ENCODE assay signal across 17 mouse cellular contexts in the genomic region with DNA sequence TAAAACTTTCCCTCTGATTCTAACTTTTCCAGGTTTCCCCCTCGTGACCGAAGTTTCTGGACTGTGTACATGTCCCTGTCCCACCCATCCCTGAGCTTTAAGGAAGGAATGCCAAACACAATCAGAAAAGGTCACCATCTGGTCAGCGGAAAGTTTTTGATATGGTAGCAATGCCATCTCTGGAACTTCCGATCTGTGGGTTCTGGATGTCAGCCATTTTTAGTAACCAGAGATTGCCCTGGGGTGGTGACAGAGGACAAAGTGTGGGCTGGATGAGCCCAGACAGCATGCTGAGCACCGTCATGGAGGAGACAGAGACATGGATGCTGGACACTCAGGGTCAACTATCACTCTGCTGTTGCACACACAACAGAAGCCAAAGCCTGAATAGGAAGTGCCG. TPM values are rescaled to one million over a fixed set of nuclear protein-coding genes. Genes with fewer than 3 reads are reported as not detected.
DNase-seq lines count a peak whose midpoint lies in the region; ATAC-seq and TF ChIP-seq lines count a peak whose summit lies in the region.
"Had no signal": no experiment of that assay in that cellular context is flagged by ENCODE, and none has a peak within 500 bp of the region (broad histone marks: within the 10 kb centered on the region; RNA-seq: fewer than 3 reads in every experiment).

No protein-coding gene starts in this region.

- no peaks in the 10 kb centered on the region for H3K9me3 ChIP-seq in heart, embryonic 11.5 days (replicated peaks; ENCODE audit: control insufficient read depth, low read length)
- no peaks in the 10 kb centered on the region for H3K9me3 ChIP-seq in MEL (replicated peaks; ENCODE audit: insufficient read depth, low read length)
- no peaks in the 10 kb centered on the region for H3K9me3 ChIP-seq in heart, embryonic 14.5 days (ENCODE audit: control insufficient read depth, low read length)
- H3K9me3 ChIP-seq in liver, embryonic 16.5 days (replicated peaks; ENCODE audit: control insufficient read depth, low read length), result no peaks in the 10 kb centered on the region
- H3K9me3 ChIP-seq: forebrain, embryonic 13.5 days; neural tube, embryonic 13.5 days had no signal

- no peaks in the 10 kb centered on the region for H3K36me3 ChIP-seq in heart, embryonic 11.5 days (ENCODE audit: control insufficient read depth, insufficient read depth, low read length)
- H3K36me3 ChIP-seq in MEL (ENCODE audit: control insufficient read depth in 1 of 2, insufficient read depth in 2 of 2, low read length in 2 of 2), result peaks cover 0 to 18% of the 10 kb centered on the region in 2 experiments; a peak in 2 of 4 replicates
- no peaks in the 10 kb centered on the region for H3K36me3 ChIP-seq in heart, embryonic 14.5 days (ENCODE audit: control insufficient read depth, insufficient read depth, low read length)
- no peaks in the 10 kb centered on the region for H3K36me3 ChIP-seq in liver, embryonic 16.5 days (ENCODE audit: control insufficient read depth, insufficient read depth)
- H3K36me3 ChIP-seq: neural tube, embryonic 13.5 days had no signal

- no peak for DNase-seq in heart, postnatal 25 days (ENCODE audit: low spot score)
- DNase-seq in MEL (ENCODE audit: low read depth, low spot score), result peak; percentile 51
- DNase-seq in right cerebral cortex, postnatal 25 days, result no peak
- DNase-seq in left cerebral cortex, postnatal 4 days, result no peak
- no peak for DNase-seq in urinary bladder, adult 2 months (ENCODE audit: low spot score)
- DNase-seq: cerebellum, postnatal 14 days; gastrocnemius, postnatal 36 days; kidney, adult 8-10 months; kidney, postnatal 4 days; right cerebral cortex, postnatal 14 days had no signal

- H3K27me3 ChIP-seq in heart, embryonic 11.5 days (ENCODE audit: control insufficient read depth, insufficient read depth, low read length), result no peaks in the 10 kb centered on the region
- no peaks in the 10 kb centered on the region for H3K27me3 ChIP-seq in MEL (ENCODE audit: control insufficient read depth in 1 of 2, insufficient read depth in 2 of 2, low read length in 2 of 2)
- H3K27me3 ChIP-seq in heart, embryonic 14.5 days (ENCODE audit: control insufficient read depth, insufficient read depth, low read length), result no peaks in the 10 kb centered on the region
- peaks cover 13% of the 10 kb centered on the region for H3K27me3 ChIP-seq in liver, embryonic 16.5 days (ENCODE audit: control insufficient read depth, insufficient read depth, low read depth, low read length)
- H3K27me3 ChIP-seq: forebrain, embryonic 13.5 days; neural tube, embryonic 13.5 days had no signal

- no peak overlapping the region for H3K9ac ChIP-seq in heart, embryonic 11.5 days (ENCODE audit: low read depth, low read length)
- H3K9ac ChIP-seq in MEL (ENCODE audit: control insufficient read depth, low read depth, low read length, poor library complexity, severe bottlenecking), result peak overlapping the region; percentile 51
- no peak overlapping the region for H3K9ac ChIP-seq in heart, embryonic 14.5 days (ENCODE audit: low read length)
- no peak overlapping the region for H3K9ac ChIP-seq in liver, embryonic 16.5 days (ENCODE audit: low read depth, low read length)
- H3K9ac ChIP-seq: forebrain, embryonic 13.5 days; neural tube, embryonic 13.5 days had no signal

- peak overlapping the region; percentile 31 for H3K4me2 ChIP-seq in heart, embryonic 11.5 days
- peak overlapping the region; percentile 18; the same call in 1 of the 2 replicates for H3K4me2 ChIP-seq in heart, embryonic 14.5 days (ENCODE audit: low read length)
- H3K4me2 ChIP-seq in liver, embryonic 16.5 days (ENCODE audit: low read depth, low read length), result 0 out of 2 replicates have a peak overlapping the region, but pooled peaks have one; percentile 6
- H3K4me2 ChIP-seq: forebrain, embryonic 13.5 days; neural tube, embryonic 13.5 days had no signal

- intact Hi-C loops in heart, postnatal 25 days (cut with DNase I), result no loop called here
- intact Hi-C loops in left cerebral cortex, postnatal 4 days (cut with DNase I), result no loop called here

- no peak; a peak in 1 of 4 replicates for TF ChIP-seq POLR2A in MEL (IDR thresholded peaks at IDR 0.05; ENCODE audit: control insufficient read depth in 1 of 2, insufficient read depth in 1 of 2, low read depth in 1 of 2, low read length in 2 of 2, poor library complexity in 1 of 2)

- H3K4me3 ChIP-seq in heart, embryonic 11.5 days (ENCODE audit: low read depth, low read length), result no peak overlapping the region
- H3K4me3 ChIP-seq in MEL (ENCODE audit: control insufficient read depth in 1 of 2, insufficient read depth in 1 of 2, low read depth in 2 of 2, low read length in 2 of 2), result peak overlapping the region; percentile 60 to 71
- H3K4me3 ChIP-seq in heart, embryonic 14.5 days (ENCODE audit: control insufficient read depth in 1 of 2, insufficient read depth in 1 of 2, low read depth in 1 of 2, low read length in 2 of 2), result no peak overlapping the region
- H3K4me3 ChIP-seq in liver, embryonic 16.5 days (ENCODE audit: low read depth, low read length), result no peak overlapping the region
- H3K4me3 ChIP-seq: forebrain, embryonic 13.5 days; neural tube, embryonic 13.5 days had no signal

- no peak for TF ChIP-seq RAD21 in MEL (IDR thresholded peaks at IDR 0.05; ENCODE audit: low read depth, low read length)

- H3K27ac ChIP-seq in heart, embryonic 11.5 days (ENCODE audit: low read depth, low read length), result 0 out of 2 replicates have a peak overlapping the region, but pooled peaks have one; percentile 46
- H3K27ac ChIP-seq in MEL (ENCODE audit: control insufficient read depth, low read depth, low read length), result peak overlapping the region; percentile 39
- H3K27ac ChIP-seq in heart, embryonic 14.5 days (replicated peaks in 1 of 2; ENCODE audit: control insufficient read depth in 1 of 2, insufficient read depth in 1 of 2, low read depth in 2 of 2, low read length in 2 of 2), result peak overlapping the region; percentile 68 to 77
- H3K27ac ChIP-seq in liver, embryonic 16.5 days (ENCODE audit: low read length), result no peak overlapping the region
- H3K27ac ChIP-seq: forebrain, embryonic 13.5 days; hindbrain, postnatal 0 days; neural tube, embryonic 13.5 days had no signal

- no peak for TF ChIP-seq CTCF in MEL (IDR thresholded peaks at IDR 0.05 in 2 of 3, conservative IDR thresholded peaks at IDR 0.05 in 1 of 3; ENCODE audit: control insufficient read depth in 1 of 3, insufficient read depth in 1 of 3, low read depth in 2 of 3, low read length in 3 of 3, poor library complexity in 1 of 3, severe bottlenecking in 1 of 3)

- ATAC-seq in heart, embryonic 11.5 days (replicated peaks; ENCODE audit: insufficient number of reproducible peaks, low FRiP score, low TSS enrichment), result 0 out of 2 replicates have a peak, but pooled peaks have one; percentile 49
- ATAC-seq in heart, embryonic 14.5 days (ENCODE audit: insufficient number of reproducible peaks, insufficient read depth, low FRiP score, low read depth), result peak; percentile 64
- no peak for ATAC-seq in liver, embryonic 16.5 days (ENCODE audit: low read depth)
- ATAC-seq: forebrain, embryonic 13.5 days; hindbrain, postnatal 0 days; lung, postnatal 0 days had no signal

- peaks cover 8% of the 10 kb centered on the region; the same call in 1 of the 2 replicates for H3K4me1 ChIP-seq in heart, embryonic 11.5 days (ENCODE audit: control insufficient read depth, insufficient read depth, low read length)
- peaks cover 5 to 23% of the 10 kb centered on the region in 2 experiments for H3K4me1 ChIP-seq in MEL (ENCODE audit: control insufficient read depth in 1 of 2, insufficient read depth in 2 of 2, low read length in 2 of 2)
- peaks cover 12% of the 10 kb centered on the region in 2 experiments for H3K4me1 ChIP-seq in heart, embryonic 14.5 days (ENCODE audit: control insufficient read depth in 2 of 2, insufficient read depth in 2 of 2, low read length in 2 of 2)
- peaks cover 18% of the 10 kb centered on the region for H3K4me1 ChIP-seq in liver, embryonic 16.5 days (ENCODE audit: control insufficient read depth, low read depth, low read length)
- H3K4me1 ChIP-seq: forebrain, embryonic 13.5 days had no signal

- no peaks in the 10 kb centered on the region for H3K79me2 ChIP-seq in MEL (ENCODE audit: control insufficient read depth, insufficient read depth, low read length, poor library complexity)

- peak in 1 of 2 experiments; percentile 17; a peak in 1 of 4 replicates for TF ChIP-seq EP300 in MEL (IDR thresholded peaks at IDR 0.05; ENCODE audit: low read depth in 1 of 2, low read length in 2 of 2)

- 42% methylated on average over 6 of the region's 6 CpGs for WGBS in heart, embryonic 11.5 days (ENCODE audit: insufficient replicate concordance)
- 17% methylated on average over 6 of the region's 6 CpGs for WGBS in heart, embryonic 14.5 days
- WGBS in liver, embryonic 16.5 days (ENCODE audit: insufficient replicate concordance), result 58% methylated on average over 6 of the region's 6 CpGs

RNA-seq across cellular contexts. Expression of a gene that starts 22.3 kb away (rescaled TPM):
- 0.47 and 1.0 TPM in 2 replicates for polyA plus RNA-seq in heart, embryonic 11.5 days (2014; fragmentation: Nextera tagmentation; extraction: Ambion mirVana)
- total RNA-seq in heart, postnatal 25 days (2021), result under 1 TPM; 0.98 to 0.99 TPM
- 0.39 and 0.42 TPM in 2 replicates for total RNA-seq in MEL (2012; rRNA removed)
- 1 to 10 TPM in 1 of 2 experiments, not detected in 1; 1.1 TPM for polyA plus RNA-seq in MEL (2012; ENCODE audit: insufficient read depth in 1 of 2, insufficient read length in 2 of 2, low read depth in 1 of 2, low replicate concordance in 2 of 2, missing spikeins in 1 of 2)
- 0.57 and 1.00 TPM in 2 replicates for polyA plus RNA-seq in heart, embryonic 14.5 days (2014; fragmentation: Nextera tagmentation; extraction: Ambion mirVana)
- polyA plus RNA-seq in liver, embryonic 16.5 days (2015; fragmentation: Nextera tagmentation; extraction: Ambion mirVana), result 0.21 and 0.33 TPM in 2 replicates
- 100 to 1,000 TPM; 195 to 197 TPM for total RNA-seq in left cerebral cortex, postnatal 4 days (2021)
- polyA plus RNA-seq in urinary bladder, adult 2 months (2012; rRNA removed), result 6.7 and 7.6 TPM in 2 replicates

RNA-seq across cellular contexts. Expression of a gene that starts 26.4 kb away (rescaled TPM):
- 139 and 147 TPM in 2 replicates for polyA plus RNA-seq in heart, embryonic 11.5 days (2014; fragmentation: Nextera tagmentation; extraction: Ambion mirVana)
- 100 to 1,000 TPM; 282 to 288 TPM for total RNA-seq in heart, postnatal 25 days (2021)
- 52.7 and 58.3 TPM in 2 replicates for total RNA-seq in MEL (2012; rRNA removed)
- 100 to 1,000 TPM in 1 of 2 experiments, not detected in 1; 203 TPM for polyA plus RNA-seq in MEL (2012; ENCODE audit: insufficient read depth in 1 of 2, insufficient read length in 2 of 2, low read depth in 1 of 2, low replicate concordance in 2 of 2, missing spikeins in 1 of 2)
- 144 and 147 TPM in 2 replicates for polyA plus RNA-seq in heart, embryonic 14.5 days (2014; fragmentation: Nextera tagmentation; extraction: Ambion mirVana)
- 59.8 and 64.4 TPM in 2 replicates for polyA plus RNA-seq in liver, embryonic 16.5 days (2015; fragmentation: Nextera tagmentation; extraction: Ambion mirVana)
- 10 to 100 TPM; 61.6 to 71.9 TPM for total RNA-seq in left cerebral cortex, postnatal 4 days (2021)
- 68.8 and 109 TPM in 2 replicates for polyA plus RNA-seq in urinary bladder, adult 2 months (2012; rRNA removed)

RNA-seq across cellular contexts. Expression of a gene that starts 34.6 kb away (rescaled TPM):
- 19.9 TPM in 2 replicates for polyA plus RNA-seq in heart, embryonic 11.5 days (2014; fragmentation: Nextera tagmentation; extraction: Ambion mirVana)
- total RNA-seq in heart, postnatal 25 days (2021), result 10 to 100 TPM; 11.8 to 13.3 TPM
- total RNA-seq in MEL (2012; rRNA removed), result 18.7 and 30.0 TPM in 2 replicates
- 10 to 100 TPM in 1 of 2 experiments, not detected in 1; 38.9 TPM for polyA plus RNA-seq in MEL (2012; ENCODE audit: insufficient read depth in 1 of 2, insufficient read length in 2 of 2, low read depth in 1 of 2, low replicate concordance in 2 of 2, missing spikeins in 1 of 2)
- 10.7 and 12.1 TPM in 2 replicates for polyA plus RNA-seq in heart, embryonic 14.5 days (2014; fragmentation: Nextera tagmentation; extraction: Ambion mirVana)
- 29.4 and 30.5 TPM in 2 replicates for polyA plus RNA-seq in liver, embryonic 16.5 days (2015; fragmentation: Nextera tagmentation; extraction: Ambion mirVana)
- 10 to 100 TPM; 23.9 to 24.7 TPM for total RNA-seq in left cerebral cortex, postnatal 4 days (2021)
- 24.7 and 25.4 TPM in 2 replicates for polyA plus RNA-seq in urinary bladder, adult 2 months (2012; rRNA removed)

RNA-seq across cellular contexts. Expression of a gene that starts 59.6 kb away (rescaled TPM):
- polyA plus RNA-seq in heart, embryonic 11.5 days (2014; fragmentation: Nextera tagmentation; extraction: Ambion mirVana), result 29.9 and 35.3 TPM in 2 replicates
- 10 to 100 TPM; 11.1 to 13.4 TPM for total RNA-seq in heart, postnatal 25 days (2021)
- 35.0 and 35.8 TPM in 2 replicates for total RNA-seq in MEL (2012; rRNA removed)
- 10 to 100 TPM in 1 of 2 experiments, not detected in 1; 46.2 TPM for polyA plus RNA-seq in MEL (2012; ENCODE audit: insufficient read depth in 1 of 2, insufficient read length in 2 of 2, low read depth in 1 of 2, low replicate concordance in 2 of 2, missing spikeins in 1 of 2)
- polyA plus RNA-seq in heart, embryonic 14.5 days (2014; fragmentation: Nextera tagmentation; extraction: Ambion mirVana), result 29.8 and 36.7 TPM in 2 replicates
- polyA plus RNA-seq in liver, embryonic 16.5 days (2015; fragmentation: Nextera tagmentation; extraction: Ambion mirVana), result 14.8 and 15.5 TPM in 2 replicates
- total RNA-seq in left cerebral cortex, postnatal 4 days (2021), result 10 to 100 TPM; 28.4 to 38.6 TPM
- 20.1 and 26.6 TPM in 2 replicates for polyA plus RNA-seq in urinary bladder, adult 2 months (2012; rRNA removed)

Comparison
In these comparisons a context has a peak if more than half of its experiments do, and no peak if none do; other contexts are left out.
1. H3K4me3 ChIP-seq: peak in MEL (2 of 2); none in heart, embryonic 11.5 days (single experiment), heart, embryonic 14.5 days (0 of 2) and liver, embryonic 16.5 days (single experiment).
2. Peak in every context shown above with its lines, with median percentiles within 50 percentile points of each other: H3K4me2 ChIP-seq.